Mouse (Mus musculus) intestine, embryonic 14.5 days (tissue): ENCODE measurements around the gene Hinfp. TPM values are rescaled to one million over a fixed set of nuclear protein-coding genes. Genes with fewer than 3 reads are reported as not detected.

Experiments
- ATAC-seq: fragments of 200-750 bp; cut with Nextera tagmentation; replicated peaks from 2 replicates; pipeline ENCODE4 v1.8.0; 2017; ENCODE audit warnings: low read depth, moderate number of reproducible peaks, moderate TSS enrichment, moderate library complexity; ENCODE audit not compliant: low FRiP score, low TSS enrichment
- DNase-seq: peaks from one replicate; pipeline ENCODE4 v3.0.0-alpha.2; 2018; ENCODE audit warnings: low spot score
- H3K27ac ChIP-seq: fragments of 300-500 bp; sonication (generic); 2 replicates; pipeline ENCODE4 v1.5.1; 2014; ENCODE audit warnings: low read depth, mild to moderate bottlenecking, control low read depth
- H3K27me3 ChIP-seq: fragments of 300-500 bp; sonication (generic); replicated peaks from 2 replicates; pipeline ENCODE4 v1.6.1; 2014; ENCODE audit warnings: low read length, control low read depth; ENCODE audit not compliant: control insufficient read depth, insufficient read depth
- H3K36me3 ChIP-seq: fragments of 300-500 bp; sonication (generic); 2 replicates; pipeline ENCODE4 v1.6.1; 2014; ENCODE audit warnings: low read length, control low read depth; ENCODE audit not compliant: control insufficient read depth, insufficient read depth
- H3K4me1 ChIP-seq: fragments of 300-500 bp; sonication (generic); replicated peaks from 2 replicates; pipeline ENCODE4 v1.6.1; 2014; ENCODE audit warnings: low read length, control low read depth, mixed read lengths; ENCODE audit not compliant: control insufficient read depth, insufficient read depth
- H3K4me2 ChIP-seq: fragments of 300-500 bp; sonication (generic); 2 replicates; pipeline ENCODE4 v1.6.1; 2014; ENCODE audit warnings: low read length
- H3K4me3 ChIP-seq: fragments of 300-500 bp; sonication (generic); 2 replicates; pipeline ENCODE4 v1.5.1; 2014; ENCODE audit warnings: low read depth, low read length, control low read depth, mixed read lengths
- H3K9ac ChIP-seq: fragments of 300-500 bp; sonication (generic); 2 replicates; pipeline ENCODE4 v1.6.1; 2014; ENCODE audit warnings: mild to moderate bottlenecking, low read length
- H3K9me3 ChIP-seq: fragments of 300-500 bp; sonication (generic); 2 replicates; pipeline ENCODE4 v1.6.1; 2016; ENCODE audit warnings: low read length, control low read depth; ENCODE audit not compliant: control insufficient read depth
- WGBS: fragments of 180-500 bp; shearing (Covaris S2); extraction: QIAGEN DNeasy Blood & Tissue Kit; methylation state at CpG from one replicate; pipeline ENCODE4 v1.1.7; 2014; 5-methylcytosine and 5-hydroxymethylcytosine counted together
- polyA plus RNA-seq: library from polyadenylated mRNA; unstranded; fragments of >200 nt; fragmentation: Nextera tagmentation; extraction: Ambion mirVana; gene quantifications from 2 replicates; pipeline ENCODE4 v1.2.1, GENCODE M21; 2014

Gene Hinfp
- polyA plus RNA-seq, 1 experiment from 2014 or later, result 18.5 TPM

GRCm38 (mm10) chr9:44267319-44268026 is 38.0 kb downstream of the Hinfp start:
- peak overlapping the region; percentile 48 for H3K4me3 ChIP-seq
- DNase-seq, result peak; percentile 69
- peak; percentile 63; the same call in 1 of the 2 replicates for ATAC-seq
- peak overlapping the region; percentile 64 for H3K27ac ChIP-seq
- peak overlapping the region; percentile 91 for H3K4me2 ChIP-seq
- H3K36me3 ChIP-seq, result no peaks in the 10 kb centered on the region
- H3K9ac ChIP-seq, result peak overlapping the region; percentile 83
- 0 out of 2 replicates have a peak, but pooled peaks cover 4% of the 10 kb centered on the region for H3K9me3 ChIP-seq
- WGBS, result 12% methylated on average over 23 of the region's 23 CpGs
- peaks cover 14% of the 10 kb centered on the region; the same call in 1 of the 2 replicates for H3K4me1 ChIP-seq
- no peaks in the 10 kb centered on the region for H3K27me3 ChIP-seq

- Histone ChIP-seq H3K36me3 (no peaks in the 10 kb centered on the region), H3K4me1 (peaks cover 14% of the 10 kb centered on the region; the same call in 1 of the 2 replicates), H3K9me3 (0 out of 2 replicates have a peak, but pooled peaks cover 4% of the 10 kb centered on the region), H3K27ac (no peak overlapping the region), H3K4me2 (peak overlapping the region; percentile 91), H3K4me3 (0 out of 2 replicates have a peak overlapping the region, but pooled peaks have one; percentile 48), H3K9ac (no peak overlapping the region), H3K27me3 (no peaks in the 10 kb centered on the region)
- 54% methylated on average over 8 of the region's 8 CpGs for WGBS
- DNase-seq (no peak), ATAC-seq (no peak)
These were observed 38.8 kb downstream of the Hinfp start for GRCm38 (mm10) chr9:44266478-44267226.

- no peaks in the 10 kb centered on the region for H3K27me3 ChIP-seq
- DNase-seq (no peak), ATAC-seq (no peak)
- WGBS, result 82% methylated on average over 14 of the region's 14 CpGs
- H3K9me3 ChIP-seq, result no peaks in the 10 kb centered on the region
- no peak overlapping the region for H3K4me3 ChIP-seq
- H3K27ac ChIP-seq, result no peak overlapping the region
- 0 out of 2 replicates have a peak, but pooled peaks cover 2% of the 10 kb centered on the region for H3K4me1 ChIP-seq
- H3K36me3 ChIP-seq, result no peaks in the 10 kb centered on the region
- no peak overlapping the region for H3K9ac ChIP-seq
- H3K4me2 ChIP-seq, result no peak overlapping the region
These were observed 44.1 kb downstream of the Hinfp start for GRCm38 (mm10) chr9:44261388-44261787.

- no peak overlapping the region for H3K9ac ChIP-seq
- no peak for ATAC-seq
- 77% methylated on average over 10 of the region's 10 CpGs for WGBS
- H3K4me2 ChIP-seq, result no peak overlapping the region
- H3K27ac ChIP-seq, result no peak overlapping the region
- H3K4me1 ChIP-seq, result peaks cover 7% of the 10 kb centered on the region; the same call in 1 of the 2 replicates
- DNase-seq, result no peak
- no peaks in the 10 kb centered on the region for H3K9me3 ChIP-seq
- no peak overlapping the region for H3K4me3 ChIP-seq
- H3K36me3 ChIP-seq, result no peaks in the 10 kb centered on the region
- H3K27me3 ChIP-seq, result no peaks in the 10 kb centered on the region
These were observed 46.5 kb downstream of the Hinfp start for GRCm38 (mm10) chr9:44259014-44259413.

- no peaks in the 10 kb centered on the region for H3K36me3 ChIP-seq
- no peak for DNase-seq
- H3K4me3 ChIP-seq, result no peak overlapping the region
- no peak for ATAC-seq
- H3K9ac ChIP-seq, result no peak overlapping the region
- WGBS, result 80% methylated on average over 8 of the region's 8 CpGs
- H3K4me1 ChIP-seq, result peaks cover 8% of the 10 kb centered on the region; the same call in 1 of the 2 replicates
- no peaks in the 10 kb centered on the region for H3K27me3 ChIP-seq
- H3K4me2 ChIP-seq, result no peak overlapping the region
- H3K27ac ChIP-seq, result no peak overlapping the region
- H3K9me3 ChIP-seq, result no peaks in the 10 kb centered on the region
These were observed 49.3 kb downstream of the Hinfp start for GRCm38 (mm10) chr9:44256213-44256612.

GRCm38 (mm10) chr9:44255136-44255521 is 50.3 kb downstream of the Hinfp start:
- no peak overlapping the region for H3K4me2 ChIP-seq
- no peaks in the 10 kb centered on the region for H3K9me3 ChIP-seq
- H3K36me3 ChIP-seq, result no peaks in the 10 kb centered on the region
- 60% methylated on average over 6 of the region's 6 CpGs for WGBS
- ATAC-seq, result no peak
- no peak overlapping the region for H3K27ac ChIP-seq
- peaks cover 8% of the 10 kb centered on the region; the same call in 1 of the 2 replicates for H3K4me1 ChIP-seq
- no peak overlapping the region for H3K9ac ChIP-seq
- H3K27me3 ChIP-seq, result no peaks in the 10 kb centered on the region
- H3K4me3 ChIP-seq, result no peak overlapping the region
- no peak for DNase-seq

- H3K36me3 ChIP-seq, result no peaks in the 10 kb centered on the region
- H3K9me3 ChIP-seq, result no peaks in the 10 kb centered on the region
- H3K4me2 ChIP-seq, result no peak overlapping the region
- WGBS, result 11% methylated on average over 5 of the region's 5 CpGs
- no peak for ATAC-seq
- H3K4me3 ChIP-seq, result no peak overlapping the region
- DNase-seq, result no peak
- H3K27ac ChIP-seq, result no peak overlapping the region
- H3K27me3 ChIP-seq, result no peaks in the 10 kb centered on the region
- H3K4me1 ChIP-seq, result peaks cover 8% of the 10 kb centered on the region; the same call in 1 of the 2 replicates
- no peak overlapping the region for H3K9ac ChIP-seq
These were observed 50.8 kb downstream of the Hinfp start for GRCm38 (mm10) chr9:44254508-44255135.

GRCm38 (mm10) chr9:44253441-44253840 is 52.0 kb downstream of the Hinfp start:
- ATAC-seq (no peak), DNase-seq (no peak)
- Histone ChIP-seq H3K4me3 (no peak overlapping the region), H3K4me2 (no peak overlapping the region), H3K27ac (no peak overlapping the region), H3K27me3 (no peaks in the 10 kb centered on the region), H3K9me3 (no peaks in the 10 kb centered on the region), H3K36me3 (no peaks in the 10 kb centered on the region), H3K9ac (no peak overlapping the region), H3K4me1 (peaks cover 8% of the 10 kb centered on the region; the same call in 1 of the 2 replicates)
- WGBS, result 75% methylated on average over 6 of the region's 6 CpGs
